Comparison of ENCODE assay signal across 8 mouse cellular contexts in genomic region chr3:37978481-37978880, GRCm38 (mm10).
DNase-seq lines count a peak whose midpoint lies in the region; ATAC-seq and TF ChIP-seq lines count a peak whose summit lies in the region.

No protein-coding gene starts in this region.

- TF ChIP-seq POLR2A in embryonic fibroblast, embryonic 13.5 days (IDR thresholded peaks at IDR 0.05; ENCODE audit: low read depth, low read length), result no peak

- H3K27ac ChIP-seq in hindbrain, postnatal 0 days, result no peak overlapping the region
- H3K27ac ChIP-seq in hindbrain, embryonic 13.5 days, result no peak overlapping the region
- peak overlapping the region; percentile 77; the same call in 1 of the 2 replicates for H3K27ac ChIP-seq in embryonic fibroblast, embryonic 13.5 days (ENCODE audit: insufficient read depth, low read length)

- peak; percentile 48 for DNase-seq in hindbrain, postnatal 0 days (ENCODE audit: low spot score)
- peak; percentile 80 for DNase-seq in adrenal gland, postnatal 14 days
- DNase-seq in heart, postnatal 36 days, result peak; percentile 82 to 84
- peak; percentile 85 to 88 for DNase-seq in left cerebral cortex, postnatal 36 days (ENCODE audit: low spot score in 2 of 2)
- DNase-seq in right cerebral cortex, adult 2 months (ENCODE audit: low spot score in 2 of 2), result peak; percentile 80 to 89

- intact Hi-C loops in heart, postnatal 36 days (cut with DNase I), result loop anchor here (5.0 kb wide), 2 partner anchors 139 to 199 kb away; no protein-coding TSS in a partner anchor
- intact Hi-C loops in left cerebral cortex, postnatal 36 days (cut with DNase I), result no loop called here

- no peaks in the 10 kb centered on the region for H3K36me3 ChIP-seq in hindbrain, postnatal 0 days (ENCODE audit: insufficient read depth, low read length)
- H3K36me3 ChIP-seq in hindbrain, embryonic 13.5 days, result no peaks in the 10 kb centered on the region

- H3K4me2 ChIP-seq in hindbrain, postnatal 0 days (ENCODE audit: low read depth, low read length), result no peak overlapping the region
- no peak overlapping the region for H3K4me2 ChIP-seq in hindbrain, embryonic 13.5 days

- H3K9ac ChIP-seq in hindbrain, postnatal 0 days (replicated peaks; ENCODE audit: low read length), result no peak overlapping the region
- H3K9ac ChIP-seq in hindbrain, embryonic 13.5 days, result no peak overlapping the region

- no peaks in the 10 kb centered on the region for H3K27me3 ChIP-seq in hindbrain, postnatal 0 days (ENCODE audit: insufficient read depth, low read length)
- H3K27me3 ChIP-seq in hindbrain, embryonic 13.5 days, result peaks cover 7% of the 10 kb centered on the region; the same call in 1 of the 2 replicates

- TF ChIP-seq CTCF in hindbrain, postnatal 0 days (IDR thresholded peaks at IDR 0.05; ENCODE audit: low read depth), result no peak
- no peak for TF ChIP-seq CTCF in embryonic fibroblast, embryonic 13.5 days (IDR thresholded peaks at IDR 0.05; ENCODE audit: borderline replicate concordance, insufficient read depth, low read length)

- no peaks in the 10 kb centered on the region for H3K4me1 ChIP-seq in hindbrain, postnatal 0 days (ENCODE audit: insufficient read depth, low read length)
- peaks cover 17% of the 10 kb centered on the region for H3K4me1 ChIP-seq in hindbrain, embryonic 13.5 days (replicated peaks)
- H3K4me1 ChIP-seq in embryonic fibroblast, embryonic 13.5 days (ENCODE audit: control insufficient read depth, insufficient read depth, low read length), result peaks cover 5% of the 10 kb centered on the region; the same call in 1 of the 2 replicates

- H3K9me3 ChIP-seq in hindbrain, postnatal 0 days (ENCODE audit: low read length), result no peaks in the 10 kb centered on the region
- no peaks in the 10 kb centered on the region for H3K9me3 ChIP-seq in hindbrain, embryonic 13.5 days

- WGBS in hindbrain, postnatal 0 days, result 28% methylated on average over 6 of the region's 6 CpGs
- WGBS in hindbrain, embryonic 13.5 days, result 40% methylated on average over 6 of the region's 6 CpGs

- no peak overlapping the region for H3K4me3 ChIP-seq in hindbrain, postnatal 0 days (ENCODE audit: low read length)
- no peak overlapping the region for H3K4me3 ChIP-seq in hindbrain, embryonic 13.5 days
- no peak overlapping the region for H3K4me3 ChIP-seq in embryonic fibroblast, embryonic 13.5 days (ENCODE audit: insufficient read depth, low read length)

- ATAC-seq in hindbrain, postnatal 0 days, result no peak
- no peak for ATAC-seq in hindbrain, embryonic 13.5 days (ENCODE audit: low FRiP score)
- no peak for ATAC-seq in erythroid progenitor cell, adult 5-6 weeks (replicated peaks; ENCODE audit: low FRiP score, poor library complexity, severe bottlenecking)
